Mouse (Mus musculus) G1E (cell line): ENCODE data around the gene Scamp3.

Source experiments
- CTCF ChIP-seq: IDR thresholded peaks from 2 replicates; pipeline ENCODE4 v1.5.1; 2012; ENCODE audit warnings: low read depth, low read length, inconsistent platforms, mixed read lengths
- GATA1 ChIP-seq: IDR thresholded peaks from 2 replicates; pipeline ENCODE4 v1.6.1; 2012; ENCODE audit warnings: borderline replicate concordance, low read length, inconsistent platforms, mixed read lengths

DNA sequence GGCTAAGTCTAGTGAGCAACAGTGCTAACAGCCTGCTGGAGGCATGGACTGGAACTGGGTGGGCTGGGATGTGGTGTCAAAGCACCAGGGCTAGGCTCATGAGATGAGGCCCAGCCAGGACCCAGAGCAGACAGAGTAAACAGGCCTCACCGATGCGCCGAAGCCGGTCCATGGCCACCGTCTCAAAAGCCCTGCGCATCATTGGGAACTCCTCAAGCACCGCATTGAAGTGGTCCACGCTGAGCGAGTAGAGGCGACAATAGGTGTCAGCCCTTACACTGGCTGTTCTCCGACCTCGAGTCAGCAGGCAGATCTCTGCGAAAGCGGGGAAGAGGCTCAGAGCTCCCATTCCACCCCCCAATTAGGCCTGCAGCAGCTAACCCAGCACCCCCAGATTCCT, 28.7 kb upstream of the Scamp3 start:
- TF ChIP-seq CTCF (no peak), GATA1 (no peak)
